Mouse (Mus musculus) cerebellum, postnatal 4 days (tissue): Measurements from ENCODE around the gene Cntfr.

Experiments used
- DNase-seq, 2 experiments: peaks; one replicate each; pipeline ENCODE4 v3.0.0; 2022; ENCODE audit warnings: low spot score in 2 of 2, mixed read lengths in 1 of 2

The Cntfr gene

GRCm38 (mm10) chr4:41696930-41697841, at the start of gene Cntfr:
Gene Cntfr, minus strand, starts transcription at chr4:41697089.
- peak; percentile 85 to 91 for DNase-seq

- no peak for DNase-seq
Observed at GRCm38 (mm10) chr4:41745021-41745420, 48.1 kb upstream of the Cntfr start.

- DNase-seq, result no peak
Observed at GRCm38 (mm10) chr4:41744131-41744530, 47.2 kb upstream of the Cntfr start.

- peak; percentile 77 to 89 for DNase-seq
Observed at GRCm38 (mm10) chr4:41741158-41741560, 44.3 kb upstream of the Cntfr start.

- peak; percentile 48 to 59 for DNase-seq
Observed at GRCm38 (mm10) chr4:41740380-41741157, 43.7 kb upstream of the Cntfr start.

GRCm38 (mm10) chr4:41739260-41739659, 42.4 kb upstream of the Cntfr start:
- no peak for DNase-seq

GRCm38 (mm10) chr4:41738256-41738603, 41.3 kb upstream of the Cntfr start:
- DNase-seq, result no peak

- DNase-seq, result peak; percentile 61 to 73
Observed at GRCm38 (mm10) chr4:41737602-41738255, 40.8 kb upstream of the Cntfr start.

GRCm38 (mm10) chr4:41731052-41731765, 34.3 kb upstream of the Cntfr start, which contains the start of gene Arid3c:
Gene Arid3c, minus strand, starts transcription at chr4:41731142.
- no peak for DNase-seq

GRCm38 (mm10) chr4:41726826-41727621, 30.1 kb upstream of the Cntfr start:
- no peak for DNase-seq

- peak in 1 of 2 experiments; percentile 79 for DNase-seq
Observed at GRCm38 (mm10) chr4:41722918-41723351, 26.0 kb upstream of the Cntfr start, which contains the start of gene Dctn3. Gene Dctn3, minus strand, starts transcription at chr4:41723170.

GRCm38 (mm10) chr4:41716834-41717233, 19.9 kb upstream of the Cntfr start:
- no peak for DNase-seq

- peak in 1 of 2 experiments; percentile 55 for DNase-seq
Observed at GRCm38 (mm10) chr4:41715596-41715995, 18.7 kb upstream of the Cntfr start.

- no peak for DNase-seq
Observed at GRCm38 (mm10) chr4:41715082-41715481, 18.2 kb upstream of the Cntfr start.

- DNase-seq, result peak in 1 of 2 experiments; percentile 69
Observed at GRCm38 (mm10) chr4:41714276-41714675, 17.4 kb upstream of the Cntfr start.

GRCm38 (mm10) chr4:41713197-41714067, 16.5 kb upstream of the Cntfr start, which contains the start of gene Rpp25l:
Gene Rpp25l, minus strand, starts transcription at chr4:41713534.
- DNase-seq, result peak; percentile 65 to 92

GRCm38 (mm10) chr4:41712421-41713196, 15.7 kb upstream of the Cntfr start:
- DNase-seq, result no peak

GRCm38 (mm10) chr4:41711705-41712375, 15.0 kb upstream of the Cntfr start:
- no peak for DNase-seq
